Mouse (Mus musculus) kidney, postnatal 0 days (tissue): Measurements from ENCODE around the gene Lrrc25. TPM values are rescaled to one million over a fixed set of nuclear protein-coding genes. Genes with fewer than 3 reads are reported as not detected.

Source experiments
- ATAC-seq: fragments of 200-750 bp; cut with Nextera tagmentation; replicated peaks from 2 replicates; pipeline ENCODE4 v1.8.0; 2017; ENCODE audit warnings: low read depth, moderate number of reproducible peaks, moderate TSS enrichment, moderate library complexity; ENCODE audit not compliant: low FRiP score
- DNase-seq: peaks from one replicate; pipeline ENCODE4 v3.0.0-alpha.2; 2016; ENCODE audit warnings: low spot score
- H3K27ac ChIP-seq: fragments of 300-500 bp; sonication (generic); 2 replicates; pipeline ENCODE4 v1.5.1; 2014; ENCODE audit warnings: mild to moderate bottlenecking
- H3K27me3 ChIP-seq: fragments of 300-500 bp; sonication (generic); 2 replicates; pipeline ENCODE4 v1.6.1; 2014; ENCODE audit warnings: low read length, mixed read lengths; ENCODE audit not compliant: insufficient read depth
- H3K36me3 ChIP-seq: fragments of 300-500 bp; sonication (generic); 2 replicates; pipeline ENCODE4 v1.6.1; 2014; ENCODE audit warnings: low read length, mixed read lengths; ENCODE audit not compliant: insufficient read depth
- H3K4me1 ChIP-seq: fragments of 300-500 bp; sonication (generic); replicated peaks from 2 replicates; pipeline ENCODE4 v1.6.1; 2014; ENCODE audit warnings: antibody characterized with exemption, low read length, mixed read lengths; ENCODE audit not compliant: insufficient read depth
- H3K4me2 ChIP-seq: fragments of 300-500 bp; sonication (generic); 2 replicates; pipeline ENCODE4 v1.6.1; 2014; ENCODE audit warnings: mild to moderate bottlenecking, low read length, moderate library complexity, mixed read lengths
- H3K4me3 ChIP-seq: fragments of 300-500 bp; sonication (generic); replicated peaks from 2 replicates; pipeline ENCODE4 v1.5.1; 2014; ENCODE audit warnings: low read depth, low read length
- H3K9ac ChIP-seq: fragments of 300-500 bp; sonication (generic); 2 replicates; pipeline ENCODE4 v1.6.1; 2014; ENCODE audit warnings: low read depth, low read length
- H3K9me3 ChIP-seq: fragments of 300-500 bp; sonication (generic); replicated peaks from 2 replicates; pipeline ENCODE4 v1.6.1; 2016; ENCODE audit warnings: low read length, inconsistent platforms, mixed read lengths
- CTCF ChIP-seq: IDR thresholded peaks from 2 replicates; pipeline ENCODE4 v1.5.1; 2016; ENCODE audit warnings: antibody characterized with exemption, low read depth, mild to moderate bottlenecking, moderate library complexity
- WGBS: fragments of 180-500 bp; shearing (Covaris S2); extraction: QIAGEN DNeasy Blood & Tissue Kit; methylation state at CpG from one replicate; pipeline ENCODE4 v1.1.7; 2014; 5-methylcytosine and 5-hydroxymethylcytosine counted together
- polyA plus RNA-seq: library from polyadenylated mRNA; unstranded; fragments of >200 nt; fragmentation: Nextera tagmentation; extraction: Ambion mirVana; gene quantifications from 2 replicates; pipeline ENCODE4 v1.2.1, GENCODE M21; 2015

Lrrc25 gene
- polyA plus RNA-seq, 1 experiment from 2014 or later, result 1.9 TPM

- Histone ChIP-seq H3K27ac (no peak overlapping the region), H3K4me3 (no peak overlapping the region), H3K36me3 (peaks cover 16% of the 10 kb centered on the region), H3K9me3 (no peaks in the 10 kb centered on the region), H3K27me3 (no peaks in the 10 kb centered on the region), H3K4me1 (peaks cover 43% of the 10 kb centered on the region), H3K9ac (no peak overlapping the region), H3K4me2 (no peak overlapping the region)
- DNase-seq (no peak), ATAC-seq (no peak)
- no peak for TF ChIP-seq CTCF
Measured at GRCm38 (mm10) chr8:70646775-70647174, 30.8 kb downstream of the Lrrc25 start.

- 33% methylated on average over 7 of the region's 8 CpGs for WGBS
- DNase-seq (peak; percentile 55), ATAC-seq (peak; percentile 34)
- H3K4me1 ChIP-seq, result peaks cover 43% of the 10 kb centered on the region
- TF ChIP-seq CTCF, result no peak
- no peaks in the 10 kb centered on the region for H3K27me3 ChIP-seq
- H3K36me3 ChIP-seq, result peaks cover 24% of the 10 kb centered on the region
- no peak overlapping the region for H3K4me2 ChIP-seq
- peak overlapping the region; percentile 32; the same call in 1 of the 2 replicates for H3K9ac ChIP-seq
- no peak overlapping the region for H3K4me3 ChIP-seq
- peak overlapping the region; percentile 67 for H3K27ac ChIP-seq
- H3K9me3 ChIP-seq, result no peaks in the 10 kb centered on the region
Measured at GRCm38 (mm10) chr8:70647343-70648163, 31.6 kb downstream of the Lrrc25 start.

GRCm38 (mm10) chr8:70648164-70648442 lies 32.1 kb downstream of the Lrrc25 start:
- Histone ChIP-seq H3K9me3 (no peaks in the 10 kb centered on the region), H3K27ac (peak overlapping the region; percentile 67; the same call in 1 of the 2 replicates), H3K4me2 (no peak overlapping the region), H3K36me3 (peaks cover 26% of the 10 kb centered on the region), H3K27me3 (no peaks in the 10 kb centered on the region), H3K4me1 (peaks cover 43% of the 10 kb centered on the region), H3K9ac (no peak overlapping the region), H3K4me3 (no peak overlapping the region)
- ATAC-seq (no peak), DNase-seq (no peak)
- WGBS, result 13% methylated on average over 1 of the region's 1 CpGs
- TF ChIP-seq CTCF, result no peak

GRCm38 (mm10) chr8:70648921-70649320 lies 33.0 kb downstream of the Lrrc25 start:
- TF ChIP-seq CTCF, result no peak
- H3K4me1 ChIP-seq, result peaks cover 43% of the 10 kb centered on the region
- DNase-seq, result no peak
- ATAC-seq, result no peak
- no peak overlapping the region for H3K9ac ChIP-seq
- no peak overlapping the region for H3K4me2 ChIP-seq
- no peaks in the 10 kb centered on the region for H3K9me3 ChIP-seq
- peak overlapping the region; percentile 67; the same call in 1 of the 2 replicates for H3K27ac ChIP-seq
- H3K4me3 ChIP-seq, result no peak overlapping the region
- H3K27me3 ChIP-seq, result no peaks in the 10 kb centered on the region
- WGBS, result 57% methylated on average over 3 of the region's 3 CpGs
- peaks cover 26% of the 10 kb centered on the region for H3K36me3 ChIP-seq

- 0 out of 2 replicates have a peak, but pooled peaks have one; percentile 2 for TF ChIP-seq CTCF
- WGBS, result 48% methylated on average over 4 of the region's 4 CpGs
- H3K9ac ChIP-seq, result peak overlapping the region; percentile 18; the same call in 1 of the 2 replicates
Measured at GRCm38 (mm10) chr8:70649324-70649723, 33.4 kb downstream of the Lrrc25 start.

GRCm38 (mm10) chr8:70650351-70650750 lies 34.4 kb downstream of the Lrrc25 start:
- TF ChIP-seq CTCF, result no peak
- Histone ChIP-seq H3K4me3 (no peak overlapping the region), H3K36me3 (peaks cover 37% of the 10 kb centered on the region), H3K27ac (no peak overlapping the region), H3K4me1 (peaks cover 40% of the 10 kb centered on the region), H3K27me3 (no peaks in the 10 kb centered on the region), H3K9me3 (no peaks in the 10 kb centered on the region), H3K9ac (no peak overlapping the region), H3K4me2 (no peak overlapping the region)
- DNase-seq (no peak), ATAC-seq (no peak)
- WGBS, result 94% methylated on average over 17 of the region's 17 CpGs

More at GRCm38 (mm10) chr8:70649324-70649723, 33.4 kb downstream of the Lrrc25 start:
- H3K4me1 ChIP-seq, result peaks cover 43% of the 10 kb centered on the region
- ATAC-seq (peak; percentile 61), DNase-seq (peak; percentile 85)
- H3K36me3 ChIP-seq, result peaks cover 30% of the 10 kb centered on the region
- no peaks in the 10 kb centered on the region for H3K9me3 ChIP-seq
- H3K27ac ChIP-seq, result peak overlapping the region; percentile 67; the same call in 1 of the 2 replicates
- H3K4me3 ChIP-seq, result no peak overlapping the region
- H3K27me3 ChIP-seq, result no peaks in the 10 kb centered on the region
- H3K4me2 ChIP-seq, result no peak overlapping the region
